Mouse (Mus musculus) myocyte (in vitro differentiated cells): ENCODE results near the gene Tctex1d2.

Source experiments
- CEBPB ChIP-seq: IDR thresholded peaks from 2 replicates; pipeline ENCODE4 v1.6.1; 2011; ENCODE audit warnings: mild to moderate bottlenecking, moderate library complexity; ENCODE audit not compliant: poor library complexity, insufficient read depth, severe bottlenecking
- E2F4 ChIP-seq: IDR thresholded peaks from one replicate; pipeline ENCODE4 v1.6.1; 2011; ENCODE audit warnings: mild to moderate bottlenecking, control low read depth, moderate library complexity; ENCODE audit not compliant: insufficient read depth
- MAX ChIP-seq: IDR thresholded peaks from one replicate; pipeline ENCODE4 v1.6.1; 2011; ENCODE audit warnings: low read depth, mild to moderate bottlenecking, control low read depth
- MYOD1 ChIP-seq, 3 experiments: IDR thresholded peaks; one replicate each; pipeline ENCODE4 v1.6.1; 2011; ENCODE audit warnings: control low read depth in 2 of 3, low read depth in 2 of 3, mild to moderate bottlenecking in 2 of 3, moderate library complexity in 1 of 3; ENCODE audit not compliant: insufficient read length in 2 of 3, control insufficient read depth in 1 of 3
- MYOG ChIP-seq, 3 experiments: IDR thresholded peaks; one replicate each; pipeline ENCODE4 v1.6.1; 2011; ENCODE audit warnings: control low read depth in 2 of 3, low read depth in 2 of 3, mild to moderate bottlenecking in 2 of 3; ENCODE audit not compliant: insufficient read length in 2 of 3, control insufficient read depth in 1 of 3, insufficient read depth in 1 of 3
- POLR2A ChIP-seq: IDR thresholded peaks from one replicate; pipeline ENCODE4 v1.6.1; 2011; ENCODE audit warnings: low read depth, mild to moderate bottlenecking, control low read depth, moderate library complexity; ENCODE audit not compliant: insufficient read length
- POLR2AphosphoS2 ChIP-seq: IDR thresholded peaks from one replicate; pipeline ENCODE4 v1.6.1; 2011; ENCODE audit warnings: low read depth, control low read depth; ENCODE audit not compliant: insufficient read length
- REST ChIP-seq: IDR thresholded peaks from one replicate; pipeline ENCODE4 v1.6.1; 2011; ENCODE audit warnings: mild to moderate bottlenecking, control low read depth, moderate library complexity; ENCODE audit not compliant: insufficient read depth, insufficient read length
- SRF ChIP-seq: IDR thresholded peaks from one replicate; pipeline ENCODE4 v1.6.1; 2011; ENCODE audit warnings: low read depth; ENCODE audit not compliant: control insufficient read depth, insufficient read length
- TCF12 ChIP-seq: IDR thresholded peaks from one replicate; pipeline ENCODE4 v1.6.1; 2011; ENCODE audit warnings: mild to moderate bottlenecking, control low read depth; ENCODE audit not compliant: poor library complexity, insufficient read depth, severe bottlenecking
- TCF3 ChIP-seq: IDR thresholded peaks from one replicate; pipeline ENCODE4 v1.6.1; 2011; ENCODE audit warnings: low read depth, control low read depth; ENCODE audit not compliant: insufficient read length
- USF1 ChIP-seq: IDR thresholded peaks from one replicate; pipeline ENCODE4 v1.6.1; 2011; ENCODE audit warnings: low read depth, mild to moderate bottlenecking, control low read depth, moderate library complexity

- no peak for TF ChIP-seq REST
- no peak for TF ChIP-seq SRF
- TF ChIP-seq MYOG (IDR thresholded peaks at IDR 0.05; ENCODE audit: control insufficient read depth in 1 of 3, insufficient read depth in 1 of 3, insufficient read length in 2 of 3, low read depth in 2 of 3): no peak
- no peak for TF ChIP-seq POLR2A
- no peak for TF ChIP-seq TCF12
- TF ChIP-seq USF1: no peak
- no peak for TF ChIP-seq MYOD1 (IDR thresholded peaks at IDR 0.05; ENCODE audit: control insufficient read depth in 1 of 3, insufficient read length in 2 of 3, low read depth in 2 of 3)
- TF ChIP-seq E2F4: no peak
- TF ChIP-seq POLR2AphosphoS2: no peak
- TF ChIP-seq MAX: no peak
- TF ChIP-seq TCF3: no peak
- no peak for TF ChIP-seq CEBPB
These were observed 29.7 kb upstream of the Tctex1d2 start for GRCm38 (mm10) chr16:32389841-32390240.
